Mouse (Mus musculus): Measurements from ENCODE around the gene Epo. TPM values are rescaled to one million over a fixed set of nuclear protein-coding genes. Genes with fewer than 3 reads are reported as not detected.

Gene Epo
- total RNA-seq, 1 experiment from 2014 or later = not detected

DNA sequence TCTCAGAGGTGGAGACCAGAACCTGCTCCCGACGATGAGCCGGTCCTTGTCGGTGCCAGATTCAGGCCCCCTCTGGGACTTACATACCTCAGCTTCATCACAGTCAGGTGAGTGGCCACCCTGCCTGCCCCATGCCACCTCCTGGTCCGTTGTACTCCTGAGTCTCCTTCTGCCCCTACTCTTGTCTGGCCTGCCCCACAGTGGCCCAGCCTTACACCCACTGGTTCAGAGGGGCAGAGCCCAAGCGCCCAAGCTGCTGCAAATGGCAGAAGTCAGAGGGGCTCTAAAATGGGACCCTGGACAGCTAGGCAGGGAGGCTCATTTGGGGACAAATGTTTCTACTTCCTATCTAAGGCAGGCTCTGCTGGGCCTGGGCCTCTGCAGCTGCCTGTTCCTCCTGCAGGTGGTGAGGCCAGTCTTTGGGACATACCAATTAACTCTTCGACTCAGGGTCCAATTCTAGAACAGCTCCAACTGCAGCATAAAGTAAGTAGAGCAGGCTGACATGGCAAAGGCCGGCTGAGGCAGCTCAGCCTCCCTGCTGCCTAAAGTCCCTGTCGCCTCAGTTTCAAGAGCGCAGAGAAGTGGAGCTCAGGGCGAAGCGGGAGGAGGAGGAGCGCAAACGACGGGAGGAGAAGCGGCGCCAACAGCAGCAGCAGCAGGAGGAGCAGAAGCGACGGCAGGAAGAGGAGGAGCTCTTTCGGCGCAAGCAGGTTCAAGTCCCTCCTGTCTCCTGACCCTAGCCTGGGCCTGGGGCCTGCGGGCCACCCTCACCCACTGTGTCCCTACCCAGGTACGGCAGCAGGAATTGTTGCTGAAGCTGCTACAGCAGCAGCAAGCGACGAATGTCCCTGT, 9.4 kb downstream of the Epo start:
- no peak for ATAC-seq (replicated peaks; ENCODE audit: low read depth, poor library complexity, severe bottlenecking)

DNA sequence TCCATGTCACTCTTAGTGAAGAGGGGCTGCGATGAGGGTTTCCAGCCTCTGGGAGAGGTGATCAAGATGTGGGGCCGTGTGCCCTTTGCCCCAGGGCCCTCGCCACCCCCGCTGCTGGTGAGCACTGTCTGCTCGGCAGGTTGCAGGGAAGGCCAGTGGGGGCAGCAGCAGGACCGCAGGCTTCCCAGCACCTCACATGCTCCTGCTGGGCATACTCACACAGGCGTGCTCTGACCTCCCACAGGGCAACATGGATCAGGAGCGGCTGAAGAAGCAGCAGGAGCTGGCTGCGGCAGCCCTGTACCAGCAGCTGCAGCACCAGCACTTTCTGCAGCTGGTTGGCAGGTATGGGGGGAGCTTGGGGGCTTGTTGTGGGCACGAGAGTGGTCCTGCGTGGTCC, 10.3 kb downstream of the Epo start:
- ATAC-seq (replicated peaks; ENCODE audit: low read depth, poor library complexity, severe bottlenecking) = no peak

DNA sequence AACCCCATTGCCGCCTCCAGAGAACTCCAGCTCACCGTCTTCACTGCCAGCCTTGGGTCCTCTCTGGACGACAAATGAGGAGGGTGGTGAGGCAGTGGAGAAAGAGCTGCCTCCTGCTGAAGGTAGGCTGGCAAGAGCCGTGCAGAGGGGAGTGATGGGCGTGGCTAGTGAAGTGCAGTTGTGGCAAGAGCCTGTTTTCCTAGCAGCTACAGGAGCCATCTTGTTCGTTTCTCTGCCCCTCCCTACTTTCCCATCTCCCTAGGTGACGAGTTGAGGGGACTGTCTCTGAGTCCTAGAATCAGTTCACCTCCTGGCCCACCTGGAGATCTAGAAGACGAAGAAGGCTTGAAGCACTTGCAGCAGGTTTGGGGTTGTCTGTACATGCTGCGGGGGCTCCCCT, 11.2 kb downstream of the Epo start:
- ATAC-seq (replicated peaks; ENCODE audit: low read depth, poor library complexity, severe bottlenecking) = no peak

DNA sequence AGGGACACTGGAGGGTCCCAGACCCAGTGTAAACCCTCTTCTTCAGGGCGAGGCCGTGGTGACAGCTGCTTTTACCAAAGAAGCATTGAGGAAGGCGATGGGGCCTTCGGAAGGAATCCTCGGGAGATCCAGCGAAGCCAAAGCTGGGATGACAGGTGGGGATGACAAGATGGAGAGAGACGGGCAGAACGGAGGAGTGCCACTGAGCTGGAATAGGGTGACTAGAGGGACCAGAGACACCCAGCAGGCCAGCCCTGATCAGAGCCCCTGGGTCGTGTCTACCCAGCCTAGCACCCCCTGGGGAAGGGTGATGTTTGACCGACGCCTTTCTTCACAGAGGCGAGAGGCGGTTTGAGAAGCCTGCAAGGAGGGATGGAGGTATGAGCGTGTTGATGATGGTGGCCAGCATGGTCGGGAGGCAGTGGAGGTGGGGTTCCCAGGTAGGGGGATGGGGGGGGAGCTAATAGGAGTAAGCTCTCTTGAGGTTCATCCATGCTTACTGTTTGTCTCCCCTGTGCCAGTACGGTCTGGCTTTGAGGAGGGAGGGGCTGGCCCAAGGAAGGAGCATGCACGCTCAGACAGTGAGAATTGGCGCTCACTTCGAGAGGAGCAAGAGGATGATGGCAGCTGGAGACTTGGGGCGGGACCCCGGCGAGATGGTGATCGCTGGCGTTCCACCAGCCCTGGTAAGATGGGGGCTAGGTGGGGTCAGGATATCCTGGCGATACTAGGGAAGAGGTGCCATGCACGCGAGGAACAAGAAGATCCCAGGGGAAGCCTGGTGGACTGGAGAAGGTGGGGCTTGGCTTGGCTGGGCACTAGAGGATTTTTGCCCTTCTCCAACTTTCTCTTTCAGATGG, 13.1 kb downstream of the Epo start:
- ATAC-seq (replicated peaks; ENCODE audit: low read depth, poor library complexity, severe bottlenecking) = no peak

DNA sequence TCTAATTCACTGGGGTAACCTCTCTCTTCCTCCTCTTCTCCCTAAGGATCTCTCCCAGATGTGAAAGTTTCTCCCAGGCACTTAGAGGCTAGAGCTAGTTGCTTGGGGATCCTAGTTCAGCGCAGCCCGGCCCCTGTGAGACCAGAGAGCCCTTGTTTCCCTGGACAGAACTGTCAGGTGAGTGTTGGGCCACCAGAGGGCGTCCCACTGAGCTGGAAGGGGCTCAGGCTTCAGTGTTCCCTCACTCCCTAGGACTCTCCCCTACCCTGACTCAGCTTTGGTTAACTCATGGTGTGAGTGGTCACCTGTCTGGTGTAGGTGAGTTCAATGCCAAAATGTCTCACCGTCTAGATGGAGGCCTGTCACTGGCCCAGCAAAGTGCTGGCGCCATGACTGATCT, 14.6 kb downstream of the Epo start, which contains the start of gene Gigyf1:
Gene Gigyf1, plus strand, starts transcription at position 113 of the 400 bp plus-strand sequence.
- ATAC-seq (replicated peaks; ENCODE audit: low read depth, poor library complexity, severe bottlenecking) = peak; percentile 63

DNA sequence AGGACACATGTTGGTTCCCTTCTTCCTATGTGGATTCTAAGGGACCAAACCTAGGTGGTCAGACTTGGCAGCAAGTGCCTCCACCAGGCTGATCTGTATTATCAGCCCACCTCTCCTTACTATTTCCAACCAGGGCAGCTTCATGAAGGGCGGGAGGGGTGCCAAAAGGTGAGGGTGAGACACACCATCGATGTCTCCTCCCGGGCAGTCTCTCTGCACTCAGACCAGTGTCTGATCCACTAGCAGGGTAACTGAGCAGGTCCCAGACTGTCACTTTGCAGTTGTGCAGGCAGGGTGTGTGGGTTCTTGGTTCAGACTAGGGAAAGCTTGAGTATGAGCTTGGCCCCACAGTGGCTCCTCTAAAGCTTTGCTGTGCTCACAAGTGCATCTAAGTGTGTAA, 18.2 kb downstream of the Epo start:
- ATAC-seq (replicated peaks; ENCODE audit: low read depth, poor library complexity, severe bottlenecking) = no peak

DNA sequence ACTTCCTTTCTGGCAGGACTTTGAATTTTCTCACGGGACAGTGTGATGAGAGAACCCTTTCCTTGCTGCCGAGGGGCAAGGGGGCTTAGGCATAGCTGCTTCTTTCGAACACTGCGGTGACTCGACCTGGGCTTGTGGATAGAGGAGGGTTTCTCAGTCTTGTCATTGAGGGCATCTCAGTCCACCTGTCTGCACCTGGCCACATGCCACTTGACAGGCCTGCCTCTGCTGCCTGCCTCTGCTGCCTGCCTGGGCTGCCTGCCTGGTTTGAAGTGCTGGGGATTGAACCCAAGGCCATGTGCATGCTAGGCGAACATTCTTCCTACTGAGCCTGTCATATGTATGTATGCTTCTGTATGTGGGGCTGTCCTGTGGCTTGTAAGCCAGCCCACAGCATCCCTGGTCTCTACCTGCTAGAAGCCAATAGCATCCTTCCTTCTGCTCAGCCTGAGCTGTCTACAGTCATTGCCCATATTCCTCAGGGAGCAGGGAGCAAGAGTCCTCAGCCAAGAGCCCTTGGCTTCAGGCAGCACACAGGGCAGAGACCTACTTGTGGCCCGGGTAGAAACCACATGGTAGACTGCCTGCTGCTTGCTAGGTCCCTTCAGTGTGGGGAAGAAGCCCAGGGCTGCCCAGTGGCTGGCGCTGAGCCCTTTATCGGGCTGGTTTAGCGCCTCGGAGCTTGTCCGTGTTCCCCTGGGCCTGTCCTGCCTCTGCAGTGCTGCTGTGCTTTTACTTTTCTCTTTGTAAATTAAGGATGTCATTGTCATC, 18.9 kb downstream of the Epo start:
- no peak for ATAC-seq (replicated peaks; ENCODE audit: low read depth, poor library complexity, severe bottlenecking)

DNA sequence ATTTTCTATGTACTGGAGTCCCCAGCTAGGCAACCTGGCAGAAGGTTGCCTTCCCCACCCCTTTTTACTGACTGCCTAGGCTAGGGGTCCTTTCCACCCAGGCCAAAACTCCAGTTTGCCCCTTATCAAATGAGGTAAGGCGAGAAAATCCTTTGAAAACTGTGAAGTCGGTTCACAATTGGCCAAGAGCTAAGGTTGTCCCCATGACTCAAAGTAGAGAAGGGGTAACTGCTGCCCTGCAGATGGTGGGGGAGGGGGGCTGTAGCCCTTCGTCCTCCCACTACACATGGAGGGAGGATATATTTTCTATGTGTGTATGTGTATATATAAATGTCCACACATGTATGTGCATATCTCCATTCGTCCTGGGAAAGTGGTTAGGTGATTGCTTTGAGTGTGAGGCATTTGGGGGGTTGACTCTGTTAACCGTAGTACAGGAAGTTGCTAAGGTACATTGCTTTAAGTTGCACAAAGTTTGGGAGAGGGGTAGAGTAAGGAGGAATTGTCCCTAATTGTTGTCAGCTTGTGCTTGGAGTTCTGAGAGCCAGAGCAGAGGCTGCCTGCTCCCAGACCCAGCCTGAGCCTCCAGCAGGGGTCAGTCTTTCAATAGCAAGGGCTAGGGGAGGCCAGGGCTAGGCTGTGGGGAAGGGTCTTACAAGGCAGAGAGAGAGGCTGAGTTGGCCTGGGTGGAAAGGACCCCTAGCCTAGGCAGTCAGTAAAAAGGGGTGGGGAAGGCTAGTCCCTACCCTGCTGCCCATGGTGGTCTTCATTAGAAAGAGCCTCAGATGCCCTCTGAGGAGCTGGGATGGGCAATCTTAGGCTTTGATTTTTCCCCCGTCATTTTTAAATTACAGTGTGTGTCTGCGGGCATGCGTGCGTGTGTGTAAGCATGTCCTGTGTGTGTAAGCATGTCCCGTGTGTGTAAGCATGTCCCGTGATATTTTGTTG, 19.9 kb downstream of the Epo start:
- ATAC-seq (replicated peaks; ENCODE audit: low read depth, poor library complexity, severe bottlenecking) = no peak

DNA sequence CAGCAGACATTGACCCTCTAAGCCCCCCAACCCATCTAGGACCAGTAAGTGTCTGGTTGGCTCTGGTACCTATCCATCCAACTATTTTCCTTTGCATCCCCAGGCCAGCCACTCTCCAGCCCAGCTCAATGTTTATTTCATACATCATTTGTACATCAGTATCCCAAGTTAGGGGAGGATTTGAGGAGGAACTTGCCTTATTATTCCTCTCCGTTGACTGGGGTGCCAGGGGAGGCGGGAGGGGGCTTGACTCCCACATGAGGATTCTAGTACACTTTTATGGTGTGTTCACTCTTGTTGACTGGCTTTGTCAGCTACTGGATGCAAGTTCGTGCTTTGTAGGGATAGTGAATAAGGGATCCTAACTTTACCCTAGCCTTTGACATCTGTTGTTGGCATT, 21.3 kb downstream of the Epo start:
- ATAC-seq (replicated peaks; ENCODE audit: low read depth, poor library complexity, severe bottlenecking) = no peak

DNA sequence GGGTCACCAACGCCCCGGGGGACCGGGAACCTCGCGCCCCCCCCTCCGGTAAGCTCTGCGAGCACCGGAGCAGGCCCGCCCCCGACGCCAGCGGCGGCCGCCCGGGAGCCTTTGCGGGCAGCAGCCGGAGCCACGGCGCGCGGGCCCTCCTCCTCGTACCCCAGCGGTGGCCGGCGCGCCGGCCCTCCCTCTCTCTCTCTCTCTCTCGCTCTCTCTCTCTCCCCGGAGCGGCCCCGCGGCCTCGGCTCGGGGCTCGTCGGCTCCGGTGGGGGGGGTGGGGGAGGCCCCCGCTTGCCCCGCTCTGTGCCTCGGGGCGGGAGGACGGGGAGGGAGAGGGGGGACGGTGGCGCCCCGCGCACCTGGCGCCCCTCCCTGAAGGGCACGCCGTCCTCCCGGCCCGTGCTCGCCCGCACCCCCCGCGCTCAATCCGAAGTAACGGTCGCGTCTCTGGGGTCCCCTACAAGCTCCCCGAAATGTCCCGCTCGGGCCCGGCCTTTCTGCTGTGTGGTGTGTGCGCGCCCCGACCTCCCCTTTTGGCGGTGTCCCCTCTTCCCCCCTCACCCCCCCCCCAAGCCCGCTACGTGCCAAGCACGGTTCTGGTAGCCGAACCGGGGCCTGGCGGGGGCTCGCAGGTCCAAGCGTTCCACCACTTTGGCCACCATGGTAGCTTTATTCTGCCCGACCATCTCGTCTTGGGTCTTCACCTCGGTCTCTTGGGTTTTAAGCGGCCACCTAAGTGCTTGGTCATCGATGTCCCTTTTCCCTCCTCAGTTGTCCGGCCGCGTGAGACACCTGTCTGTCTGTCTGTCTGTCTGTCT, 22.3 kb downstream of the Epo start:
- ATAC-seq (replicated peaks; ENCODE audit: low read depth, poor library complexity, severe bottlenecking) = no peak

DNA sequence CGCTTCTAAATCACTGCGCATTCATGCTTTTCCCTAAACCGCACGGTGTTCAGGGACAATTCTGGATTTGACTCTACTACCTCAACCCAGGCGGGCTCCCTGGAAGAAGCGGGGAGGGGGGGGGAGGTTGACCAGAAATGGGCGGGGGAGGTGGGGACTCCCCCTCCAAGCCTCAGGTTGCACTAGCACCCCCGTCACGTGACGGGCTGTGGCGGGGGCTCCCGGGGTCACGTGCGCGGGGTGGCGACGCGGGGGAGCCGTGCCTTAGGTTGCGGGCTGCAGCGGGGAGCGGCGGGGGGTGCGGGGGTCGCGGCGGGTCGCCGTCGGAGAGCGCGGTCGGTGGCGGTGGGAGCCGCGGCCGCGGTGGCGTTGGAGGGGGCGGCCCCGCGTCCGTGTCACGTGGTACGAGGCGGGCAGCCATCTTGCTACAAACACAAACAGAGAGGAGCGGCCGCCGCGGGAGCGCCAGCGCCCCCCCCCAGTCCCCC, 23.0 kb downstream of the Epo start:
- ATAC-seq (replicated peaks; ENCODE audit: low read depth, poor library complexity, severe bottlenecking) = peak; percentile 63; the same call in 1 of the 2 replicates

DNA sequence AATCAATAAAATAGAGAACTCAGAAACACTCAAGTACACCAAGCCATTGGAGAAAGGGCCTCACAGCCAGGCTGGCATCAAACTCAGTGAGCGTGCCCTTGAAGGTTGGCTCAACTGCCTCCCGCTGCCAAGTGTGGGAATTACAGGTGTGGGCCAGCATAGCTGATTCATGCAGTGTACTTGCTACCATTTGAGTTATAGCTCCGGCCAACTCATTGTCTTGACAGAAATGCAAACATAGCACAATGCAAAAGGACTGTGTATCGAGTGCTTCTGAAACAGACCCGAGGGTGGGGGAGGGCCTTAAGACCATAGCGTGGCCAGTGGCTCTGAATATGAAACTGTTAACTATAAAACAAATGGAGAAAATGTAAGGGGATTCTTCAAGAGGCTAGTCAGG, 29.0 kb downstream of the Epo start:
- no peak for ATAC-seq (replicated peaks; ENCODE audit: low read depth, poor library complexity, severe bottlenecking)

DNA sequence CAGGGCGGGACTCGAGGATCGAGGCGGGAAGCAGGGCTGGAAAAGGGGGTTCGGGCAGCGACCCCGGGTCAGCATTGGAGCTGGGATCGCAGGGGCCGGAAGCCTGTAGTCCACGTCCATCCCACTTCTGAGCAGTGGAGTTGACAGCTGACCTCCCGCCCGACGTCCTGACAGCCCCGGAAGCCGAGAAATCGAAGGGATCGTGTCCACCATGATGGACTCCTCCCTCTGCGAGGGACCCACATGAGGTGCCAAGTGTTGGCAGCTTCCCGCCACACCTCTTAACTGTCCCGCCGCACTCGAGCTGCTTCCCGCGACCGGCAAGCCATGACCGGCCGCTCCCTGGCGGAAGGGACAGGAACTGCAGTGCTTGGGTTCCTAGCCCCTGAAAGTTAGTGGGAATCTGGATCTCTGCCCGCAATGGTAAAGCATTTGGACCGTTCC, 30.4 kb downstream of the Epo start:
- ATAC-seq (replicated peaks; ENCODE audit: low read depth, poor library complexity, severe bottlenecking) = peak; percentile 81

DNA sequence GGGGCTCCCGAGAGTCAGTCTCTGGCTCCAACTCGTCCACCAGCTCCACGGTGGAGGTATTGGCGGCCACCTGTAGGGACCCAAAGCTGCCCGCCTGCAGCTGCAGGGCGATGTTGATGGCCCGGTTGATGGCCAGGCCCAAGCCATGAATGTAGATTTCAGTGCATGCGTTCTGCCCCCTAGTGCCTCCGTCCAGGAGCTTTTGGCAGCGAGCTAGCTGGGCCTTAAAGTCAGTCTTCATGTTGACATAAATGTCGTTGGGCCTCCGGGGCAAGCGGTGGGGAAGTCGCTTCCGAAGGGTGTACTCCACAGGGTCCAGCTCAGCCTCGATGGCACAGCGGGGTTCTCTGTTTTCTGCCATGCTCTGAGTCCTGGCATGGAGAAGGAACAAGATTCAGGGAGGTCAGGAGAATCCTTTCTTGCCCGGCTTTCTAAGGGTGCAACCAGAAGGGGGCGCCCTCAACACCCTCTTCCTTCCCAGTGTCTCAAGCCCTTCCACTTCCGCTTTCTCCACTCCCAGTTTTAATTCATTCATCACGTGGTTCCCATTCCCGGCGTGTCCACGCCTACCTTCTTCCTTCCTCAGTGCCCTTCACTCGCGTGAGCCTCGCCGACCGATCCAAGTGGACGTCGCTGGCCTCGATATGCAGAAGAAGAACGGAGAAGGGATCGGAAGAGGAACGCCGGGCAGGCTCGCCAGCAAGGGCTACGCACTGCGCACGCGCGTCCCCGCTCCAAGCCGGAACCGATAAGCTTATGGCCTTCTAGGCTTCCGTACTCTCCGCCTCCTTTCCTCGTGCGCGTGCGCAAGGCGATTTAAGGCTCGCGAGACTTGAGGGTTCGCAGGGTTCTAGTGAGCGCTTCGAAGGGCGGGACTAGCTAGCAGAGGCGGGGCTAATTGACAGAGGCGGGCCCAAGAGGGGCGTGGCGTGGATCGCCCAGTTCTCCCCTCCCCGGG, 31.1 kb downstream of the Epo start, which contains the start of gene Pop7:
Gene Pop7, minus strand, starts transcription at position 810 of the 958 bp plus-strand sequence.
- peak; percentile 78 for ATAC-seq (replicated peaks; ENCODE audit: low read depth, poor library complexity, severe bottlenecking)

DNA sequence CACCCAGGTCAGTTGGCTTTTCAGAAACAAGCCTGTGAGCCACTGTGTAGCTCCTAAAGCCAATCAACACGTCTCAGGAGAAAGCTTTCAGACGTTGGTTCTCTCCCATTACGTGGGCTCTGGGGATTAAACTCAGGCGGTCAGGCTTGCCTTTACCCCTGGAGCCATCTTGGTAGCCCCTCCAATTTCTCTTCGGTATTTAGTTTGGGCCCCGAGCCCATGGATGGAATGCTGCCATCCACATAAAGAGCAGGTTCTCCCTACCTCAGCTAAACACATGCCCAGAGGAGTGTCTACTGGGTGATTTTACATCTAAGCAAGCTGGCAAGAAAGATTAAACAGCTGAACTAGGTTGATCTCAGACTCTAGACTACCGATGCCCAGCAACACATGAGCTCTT, 32.9 kb downstream of the Epo start:
- ATAC-seq (replicated peaks; ENCODE audit: low read depth, poor library complexity, severe bottlenecking) = no peak

DNA sequence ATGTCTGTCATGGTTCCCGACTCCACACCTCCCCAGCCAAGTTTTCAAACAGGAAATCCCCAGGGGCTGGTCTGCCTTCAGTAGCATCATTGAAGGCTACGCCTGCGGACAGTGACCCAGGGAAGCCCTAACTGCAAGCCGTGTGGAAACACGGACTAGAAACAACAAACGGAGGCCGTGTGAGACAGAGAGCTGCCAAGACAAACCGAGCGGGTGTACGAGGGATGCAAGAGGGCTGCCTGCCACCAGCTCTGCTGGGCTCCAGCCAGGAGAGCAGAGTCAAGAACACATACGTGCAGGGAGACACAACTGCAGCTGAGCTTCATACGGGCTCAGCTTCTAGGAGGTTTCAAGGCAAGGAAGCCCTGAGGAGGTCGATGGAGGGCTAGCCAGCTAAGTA, 39.2 kb downstream of the Epo start:
- no peak for ATAC-seq (replicated peaks; ENCODE audit: low read depth, poor library complexity, severe bottlenecking)

DNA sequence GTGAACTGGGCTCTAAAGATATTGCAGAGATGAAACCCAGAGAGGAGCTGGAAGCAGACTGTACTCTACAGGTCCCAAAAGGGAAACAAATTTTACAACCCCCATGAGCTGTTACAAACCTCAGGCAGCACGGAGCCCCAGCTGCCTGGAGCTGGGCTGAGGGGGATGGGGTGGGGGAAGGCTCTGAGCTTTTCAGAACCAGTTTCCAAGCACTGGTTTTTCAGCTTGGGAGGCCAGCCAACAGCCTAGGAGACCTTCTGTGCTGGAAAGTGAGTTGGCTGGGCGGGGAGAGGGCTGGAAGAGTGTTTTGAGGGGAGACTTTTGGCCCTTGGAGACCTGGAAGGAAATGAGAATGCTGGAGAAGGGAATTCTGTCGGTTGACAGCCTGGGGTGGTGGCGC, 41.5 kb downstream of the Epo start:
- no peak for ATAC-seq (replicated peaks; ENCODE audit: low read depth, poor library complexity, severe bottlenecking)
